Mouse (Mus musculus) heart, postnatal 10 days (tissue): Measurements from ENCODE around the gene Rrbp1. TPM values are rescaled to one million over a fixed set of nuclear protein-coding genes. Genes with fewer than 3 reads are reported as not detected.
A peak's percentile ranks its signal among the peaks of the same experiment; 100 is the strongest.

ENCODE experiments used
- DNase-seq, 2 experiments: peaks; one replicate each; pipeline ENCODE4 v3.0.0; 2021
- intact Hi-C: fragments of 180-260 bp; cut with DNase I; formaldehyde crosslinking; loops from one replicate; pipeline ENCODE4 v1.15.1; 2025
- total RNA-seq, 2 experiments: library from RNA; stranded (reverse); gene quantifications; 2 replicates each; pipeline ENCODE4 v1.2.3; 2021

Rrbp1 gene
- total RNA-seq, 2 experiments from 2014 or later, result 147 to 160 TPM

DNA sequence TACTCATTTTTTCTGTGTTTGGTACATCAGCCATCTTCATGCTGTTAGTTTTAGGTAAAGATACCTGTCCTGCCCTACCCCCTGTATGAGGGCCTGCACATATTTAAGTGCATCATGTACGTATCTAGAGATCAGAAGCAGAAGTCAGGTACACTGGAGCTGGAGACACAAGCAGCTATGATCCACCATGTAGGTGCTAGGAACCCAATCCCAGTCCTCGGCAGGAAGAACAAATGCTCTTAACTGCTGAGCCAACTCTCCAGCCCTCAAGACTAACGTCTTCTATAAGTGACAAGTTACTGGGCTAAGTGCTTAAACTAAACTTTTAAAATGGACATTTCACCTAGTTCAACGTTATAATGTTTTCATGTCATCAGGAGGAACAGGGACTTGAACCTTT, 3.9 kb downstream of the Rrbp1 start:
- intact Hi-C loops, result loop anchor here (5.0 kb wide), 2 partner anchors 190 to 280 kb away; no protein-coding TSS in a partner anchor
- no peak for DNase-seq

DNA sequence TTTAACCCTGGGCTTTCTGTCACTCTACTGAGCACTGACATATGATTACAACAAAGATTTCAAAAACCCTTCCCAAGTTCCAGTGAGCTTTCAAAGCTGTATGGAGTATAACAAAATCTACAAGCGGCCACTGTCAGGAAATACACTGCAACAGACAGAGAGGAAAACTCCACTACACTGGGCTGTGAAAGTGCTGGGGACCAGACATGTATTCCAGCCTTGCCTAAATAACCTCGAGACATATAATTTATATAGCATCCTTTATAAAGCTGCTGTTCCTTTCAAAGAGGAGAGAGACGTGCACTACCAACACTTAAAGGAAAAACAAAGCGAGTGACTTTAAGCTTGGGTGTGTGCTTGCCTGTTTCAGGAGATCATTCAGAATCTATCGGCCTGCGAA, 4.4 kb downstream of the Rrbp1 start:
- no peak for DNase-seq
- intact Hi-C loops, result loop anchor here (5.0 kb wide), 2 partner anchors 191 to 281 kb away; no protein-coding TSS in a partner anchor

DNA sequence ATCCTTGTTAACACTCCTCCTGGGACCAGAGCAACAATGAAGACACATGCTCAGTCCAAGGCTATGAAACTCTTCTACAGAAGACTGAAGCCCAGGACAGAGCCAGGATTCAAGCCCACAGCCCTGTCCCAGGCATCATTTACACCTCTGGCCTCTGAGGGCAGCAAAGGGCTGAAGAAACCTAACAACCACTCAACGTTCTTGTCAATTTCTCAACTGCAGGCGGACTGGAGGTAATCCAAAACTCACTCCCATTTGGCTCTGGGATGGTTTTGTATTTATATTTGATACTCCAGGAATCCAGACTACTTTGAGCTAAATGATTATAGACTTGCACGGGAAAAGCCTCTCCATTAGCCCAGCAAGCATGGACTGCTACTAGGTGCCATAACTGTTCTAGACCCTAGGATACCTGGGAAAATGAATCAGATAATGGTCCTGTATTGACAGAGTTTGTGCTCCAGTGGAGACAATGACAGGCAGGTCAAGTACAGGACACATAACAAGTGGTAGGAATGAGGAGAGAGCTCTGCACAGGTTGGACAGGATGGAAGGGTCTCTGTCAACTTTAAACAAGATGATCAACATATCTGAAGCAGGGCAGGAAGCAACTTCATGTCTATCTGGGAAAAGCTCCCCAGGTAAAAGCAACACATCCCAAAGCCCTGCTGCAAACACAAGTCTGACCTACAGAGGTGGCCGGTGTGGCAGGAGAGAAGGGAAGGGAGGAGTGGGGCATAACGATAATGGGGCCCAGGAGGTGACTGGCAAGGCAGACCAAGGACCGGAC, 5.7 kb downstream of the Rrbp1 start:
- intact Hi-C loops, result loop anchor here (5.0 kb wide), 2 partner anchors 192 to 282 kb away; no protein-coding TSS in a partner anchor
- DNase-seq, result peak; percentile 77 to 78

DNA sequence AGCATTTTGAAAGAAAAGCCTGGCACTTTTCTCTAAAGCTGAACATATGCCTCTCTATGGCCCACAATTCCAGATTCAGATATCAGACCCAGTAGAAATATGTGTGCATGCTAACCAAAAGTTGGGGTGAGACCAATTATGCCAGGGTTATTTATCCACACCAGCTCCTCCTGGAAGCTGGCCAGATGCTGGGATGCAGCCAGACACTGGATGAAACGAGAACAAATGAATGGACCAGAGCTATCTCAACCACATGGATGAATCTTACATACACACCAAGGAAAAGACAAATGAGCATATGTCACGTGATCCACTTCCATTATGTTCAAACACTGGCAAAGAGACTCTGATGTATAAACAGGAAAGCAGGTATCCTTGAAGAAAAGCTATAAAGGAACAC, 7.5 kb downstream of the Rrbp1 start:
- intact Hi-C loops, result no loop called here
- peak; percentile 40 for DNase-seq

DNA sequence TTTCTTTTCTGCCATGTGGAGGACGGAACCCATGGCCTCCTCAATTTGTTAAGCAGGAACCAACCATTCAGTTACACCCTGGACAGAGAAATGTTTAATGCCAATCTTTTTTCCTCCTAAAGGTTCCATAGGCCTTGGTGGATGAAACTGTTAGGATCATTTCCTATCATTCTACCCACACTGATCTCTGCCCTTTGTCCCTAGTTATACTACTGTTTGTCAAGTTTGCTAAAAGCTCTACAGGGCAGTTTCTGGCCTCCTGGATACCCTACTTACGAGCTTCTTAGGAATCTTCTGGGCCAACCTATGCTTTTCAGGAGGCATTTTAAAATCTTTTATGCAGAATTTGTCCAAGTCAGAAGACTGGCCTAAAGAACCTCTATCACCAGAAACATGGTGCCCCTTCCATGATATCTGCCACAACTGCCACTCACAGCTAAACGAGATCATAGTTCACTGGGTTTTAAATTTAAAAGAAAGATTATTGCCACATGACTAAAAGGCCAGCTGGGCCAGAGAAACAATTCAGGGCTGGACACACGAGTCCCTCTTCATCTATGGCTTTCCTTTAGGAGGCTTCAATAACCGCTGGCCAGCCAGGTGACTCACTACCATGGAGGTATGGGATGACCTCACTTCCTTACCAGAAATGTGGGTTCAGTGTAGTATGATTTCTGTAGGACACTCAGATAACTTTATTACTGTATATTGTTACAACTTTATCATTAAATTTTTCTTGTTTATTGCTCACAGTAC, 8.7 kb downstream of the Rrbp1 start:
- intact Hi-C loops, result no loop called here
- DNase-seq, result no peak

DNA sequence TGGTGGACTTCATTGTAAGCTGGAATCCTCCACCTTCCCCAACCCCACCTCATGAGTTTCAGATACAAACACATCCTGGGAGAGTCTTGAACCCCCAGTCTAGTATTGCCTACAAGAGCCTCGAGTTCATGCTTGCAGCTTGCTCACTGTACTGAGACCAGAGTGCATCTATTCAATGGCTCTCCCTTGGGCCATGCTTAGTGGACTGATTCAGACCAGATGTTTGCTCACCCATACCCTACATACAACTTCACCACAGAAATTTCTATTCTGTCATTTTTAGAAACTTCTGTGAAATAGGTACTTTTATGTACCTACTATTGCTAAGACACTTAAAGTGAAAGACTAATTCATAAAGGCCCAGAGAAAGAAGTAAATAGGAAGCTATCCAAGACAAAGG, 18.1 kb downstream of the Rrbp1 start:
- intact Hi-C loops, result no loop called here
- no peak for DNase-seq

DNA sequence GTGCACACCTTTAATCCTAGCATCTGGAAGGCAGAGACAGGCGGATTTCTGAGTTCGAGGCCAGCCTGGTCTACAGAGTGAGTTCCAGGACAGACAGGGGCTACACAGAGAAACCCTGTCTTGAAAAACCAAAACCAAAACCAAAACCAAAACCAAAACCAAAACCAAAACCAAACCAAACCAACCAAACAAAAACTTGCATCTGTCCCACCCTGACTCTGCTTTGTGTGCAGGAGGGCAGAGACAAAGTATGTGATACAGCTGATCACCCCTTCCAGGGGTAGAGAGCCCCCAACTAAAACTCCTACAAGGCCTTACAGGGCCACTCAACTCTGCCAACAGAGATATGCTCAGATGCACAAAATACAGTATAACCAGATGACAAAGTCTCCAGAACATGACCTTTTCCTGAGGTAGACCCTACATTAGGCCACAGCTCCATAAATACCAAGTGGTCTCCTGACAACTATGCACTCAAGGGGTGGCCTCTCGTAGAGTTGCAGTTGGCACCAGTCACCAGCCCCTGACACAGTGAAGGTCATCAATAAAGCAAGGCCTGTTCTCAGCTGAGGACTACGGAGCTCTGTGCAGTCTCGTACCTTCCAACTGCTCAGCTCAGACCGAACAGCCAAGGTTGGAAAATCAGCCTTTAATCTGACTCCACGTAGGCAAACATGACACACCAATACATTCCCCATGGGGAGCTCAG, 18.9 kb downstream of the Rrbp1 start:
- DNase-seq, result no peak
- intact Hi-C loops, result no loop called here

DNA sequence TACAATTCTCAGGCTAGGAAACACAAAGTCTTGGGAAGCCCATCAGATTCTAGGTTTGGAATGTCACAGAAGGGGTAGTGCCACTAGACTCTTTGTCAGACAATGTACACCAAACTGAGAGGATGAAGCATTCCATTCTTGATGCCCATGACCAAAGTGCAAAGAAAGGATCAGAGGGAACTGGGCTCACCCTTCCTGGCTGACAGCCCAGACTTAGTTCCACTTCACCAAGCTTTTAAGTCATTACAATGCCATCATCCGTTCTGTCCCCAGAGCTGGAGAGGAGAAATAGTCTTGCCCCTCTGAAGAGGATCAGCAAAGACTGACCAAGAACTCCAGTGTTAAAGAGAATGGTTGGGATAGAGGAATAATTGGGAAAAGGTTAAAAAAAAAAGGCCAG, 20.1 kb downstream of the Rrbp1 start:
- intact Hi-C loops, result no loop called here
- DNase-seq, result peak in 1 of 2 experiments; percentile 40

DNA sequence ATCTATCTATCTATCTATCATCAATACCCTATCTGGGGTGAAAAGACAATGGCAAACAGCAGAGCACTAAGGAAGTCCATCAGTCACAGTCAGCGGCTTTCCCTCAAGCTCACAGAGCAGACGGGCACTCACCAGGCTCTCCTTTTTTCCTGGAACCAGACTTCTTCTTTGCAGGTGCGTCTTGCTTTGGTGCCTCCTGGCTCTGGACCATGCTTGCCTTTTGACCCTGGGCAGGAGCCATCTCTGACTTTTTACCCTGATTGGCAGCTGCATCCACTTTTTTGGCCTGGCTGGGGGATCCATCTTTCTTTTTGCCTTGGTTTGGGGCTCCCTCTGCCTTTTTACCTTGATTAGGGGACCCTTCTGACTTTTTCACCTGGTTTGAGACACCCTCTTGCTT, 23.0 kb downstream of the Rrbp1 start:
- intact Hi-C loops, result loop anchor here (10.0 kb wide), 1 partner anchor 467 kb away; no protein-coding TSS in a partner anchor
- DNase-seq, result no peak

DNA sequence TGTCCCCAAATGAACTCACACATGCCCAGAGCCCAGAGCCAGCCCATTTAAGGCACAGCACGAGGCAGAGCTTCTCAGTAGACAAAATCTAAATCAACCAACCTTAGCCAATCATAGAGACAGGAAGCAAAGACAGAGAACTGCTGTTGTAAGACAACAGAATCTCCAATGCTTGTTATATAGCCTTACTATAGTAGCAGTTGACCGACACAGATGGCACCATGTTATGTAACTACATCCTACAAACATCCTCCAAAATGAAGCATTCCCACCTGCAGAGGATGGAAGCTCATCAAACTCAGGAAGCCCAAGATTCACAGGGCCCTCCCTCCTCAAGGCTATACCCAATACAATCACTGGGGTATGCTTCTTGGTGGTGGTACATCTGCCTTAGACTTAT, 23.6 kb downstream of the Rrbp1 start:
- intact Hi-C loops, result loop anchor here (10.0 kb wide), 1 partner anchor 467 kb away; no protein-coding TSS in a partner anchor
- peak in 1 of 2 experiments; percentile 32 for DNase-seq

DNA sequence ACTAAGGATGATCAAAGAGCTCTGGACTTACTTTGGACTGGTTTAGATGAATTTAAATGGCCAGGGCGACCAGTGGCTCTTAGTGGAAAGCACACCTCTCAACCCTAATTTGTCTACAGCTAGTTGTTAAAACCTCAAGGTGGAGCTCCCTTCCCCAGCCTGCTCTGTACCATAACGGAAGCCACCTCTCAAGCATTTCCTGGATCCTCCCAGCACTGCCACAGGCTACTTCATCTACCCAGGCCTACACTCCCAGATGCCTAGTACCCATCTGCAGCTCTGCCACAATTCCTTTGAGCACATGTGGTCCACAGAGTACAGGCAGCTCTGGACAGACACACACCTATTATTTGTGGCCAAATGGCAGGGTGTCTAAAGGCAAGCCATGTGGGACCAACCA, 27.6 kb downstream of the Rrbp1 start:
- intact Hi-C loops, result loop anchor here (5.0 to 10.0 kb wide), 2 partner anchors 234 to 471 kb away; no protein-coding TSS in a partner anchor
- DNase-seq, result no peak

DNA sequence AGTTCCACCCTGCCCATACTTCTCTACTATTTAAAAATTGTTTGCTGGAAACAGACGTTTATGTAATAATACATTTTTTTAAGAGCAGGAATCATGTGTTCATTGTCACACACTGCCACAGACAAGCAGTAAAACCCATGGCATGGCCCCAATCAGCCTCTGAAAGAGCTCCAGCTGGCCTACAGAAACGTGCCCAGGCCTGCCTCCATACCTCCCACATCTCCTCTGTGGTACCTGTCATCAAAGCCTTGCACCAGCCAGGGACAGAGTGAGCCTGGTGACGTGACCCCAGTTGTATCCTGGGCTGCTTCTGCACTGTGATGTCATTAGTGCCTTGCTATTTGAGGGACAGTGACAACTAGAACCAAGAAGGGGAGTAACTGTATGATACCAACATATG, 28.2 kb downstream of the Rrbp1 start:
- no peak for DNase-seq
- intact Hi-C loops, result loop anchor here (5.0 to 10.0 kb wide), 2 partner anchors 234 to 472 kb away; no protein-coding TSS in a partner anchor

DNA sequence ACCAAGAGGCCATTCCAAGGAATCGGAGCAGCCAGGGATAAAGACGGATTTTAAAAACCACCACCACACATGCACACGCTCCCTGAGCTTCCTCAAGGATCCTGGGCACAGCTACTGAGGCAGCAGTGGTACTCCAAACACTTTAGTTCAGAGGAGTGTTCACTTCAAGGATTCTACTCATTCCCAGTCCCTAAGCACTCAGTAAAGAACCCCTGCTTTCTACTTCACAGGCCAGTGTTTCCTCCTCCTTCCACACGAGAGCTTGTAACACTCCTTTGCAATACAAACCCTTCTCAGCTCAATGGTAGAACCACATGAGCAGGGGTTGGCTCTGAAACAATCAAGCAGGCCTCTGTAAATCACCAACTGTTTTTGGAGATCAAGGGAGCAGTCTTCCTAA, 28.9 kb downstream of the Rrbp1 start:
- intact Hi-C loops, result loop anchor here (5.0 to 10.0 kb wide), 2 partner anchors 235 to 473 kb away; no protein-coding TSS in a partner anchor
- DNase-seq, result no peak

DNA sequence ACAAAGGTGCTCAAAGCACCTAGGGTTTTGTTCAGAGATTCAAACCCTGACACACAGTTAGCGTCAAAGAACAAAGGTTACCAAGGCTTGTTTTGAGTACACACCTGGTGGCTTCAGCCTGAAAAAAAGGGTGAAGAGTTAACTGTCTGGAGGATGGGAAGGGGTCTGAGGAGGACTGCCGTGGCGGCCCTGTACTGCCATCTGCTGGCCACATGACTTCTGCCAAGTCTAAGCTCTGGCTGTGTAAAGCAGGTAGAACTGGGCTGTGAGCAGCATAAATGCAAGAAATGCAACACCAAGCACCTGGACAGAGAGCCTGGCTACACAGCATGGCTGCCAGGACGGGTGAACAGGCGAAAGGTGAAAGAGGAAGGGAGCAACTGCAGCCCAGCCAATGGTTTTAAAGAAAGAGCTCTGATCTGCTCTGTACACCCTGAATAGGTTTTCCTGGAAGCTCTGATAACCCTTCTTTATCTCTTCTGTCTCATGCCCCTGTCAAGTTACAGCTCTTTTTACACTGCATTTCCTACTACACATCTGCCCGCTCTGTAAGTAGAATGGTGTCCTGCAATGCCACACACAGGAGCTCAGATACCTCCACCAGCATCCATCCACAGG, 30.2 kb downstream of the Rrbp1 start:
- intact Hi-C loops, result loop anchor here (1.0 to 10.0 kb wide), 5 partner anchors 62 to 474 kb away; no protein-coding TSS in a partner anchor
- DNase-seq, result peak; percentile 72 to 81

DNA sequence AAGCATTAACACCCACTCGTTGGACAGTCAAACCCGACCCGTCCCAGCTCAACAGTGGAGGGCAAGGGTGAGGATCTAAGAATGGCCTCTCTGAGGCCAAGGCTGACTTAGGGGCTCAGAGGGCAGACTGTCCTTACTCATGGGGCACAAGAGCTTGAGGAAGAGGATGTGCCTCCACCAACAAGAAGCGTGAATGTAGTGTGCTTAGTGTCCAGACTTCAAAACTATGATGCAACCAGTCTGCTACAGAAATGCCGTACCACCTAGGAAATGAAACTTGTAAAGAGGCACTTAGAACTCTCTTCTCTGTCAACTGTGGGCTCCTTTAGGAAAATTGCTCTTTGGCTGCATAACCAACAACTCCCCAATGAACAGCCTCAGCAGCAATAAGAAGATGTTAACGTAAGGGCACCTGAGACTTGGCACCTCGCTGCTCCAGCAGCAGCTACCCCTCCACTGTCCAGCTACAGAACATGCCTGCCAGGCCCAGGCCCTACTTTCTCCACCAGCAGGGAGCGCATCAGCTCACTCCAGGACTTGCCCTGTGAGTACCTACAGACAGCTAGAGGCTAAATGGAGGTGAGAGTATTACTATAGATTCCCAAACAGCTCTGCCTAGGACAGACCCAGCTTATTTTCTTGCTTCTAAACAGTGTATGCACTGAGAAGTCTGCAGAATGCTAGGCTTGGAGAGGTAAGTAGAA, 32.5 kb downstream of the Rrbp1 start:
- DNase-seq, result no peak
- intact Hi-C loops, result no loop called here

DNA sequence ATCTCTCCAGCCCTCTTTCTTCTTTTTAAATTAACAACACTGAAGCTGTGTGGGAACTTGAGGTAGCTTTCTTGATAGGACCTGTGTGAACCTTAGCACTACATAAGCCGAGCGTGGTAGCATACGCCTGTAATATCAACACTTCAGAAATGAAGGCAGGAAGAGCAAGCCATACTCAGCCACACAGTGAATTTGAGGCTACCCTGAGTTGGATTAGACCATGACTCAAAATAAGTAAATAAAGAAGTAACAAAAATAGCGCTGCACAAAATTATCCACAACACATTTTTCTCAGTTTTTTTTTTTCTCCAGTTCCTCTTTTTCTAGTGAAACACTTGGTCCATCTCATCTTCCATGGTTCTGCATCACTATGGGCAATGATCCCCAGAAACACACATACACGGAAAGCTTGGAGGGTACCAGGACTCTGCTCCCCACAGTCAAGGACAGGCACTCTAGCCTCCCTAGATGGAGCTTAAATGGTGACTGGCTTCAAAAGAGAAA, 35.9 kb downstream of the Rrbp1 start:
- intact Hi-C loops, result no loop called here
- DNase-seq, result no peak

DNA sequence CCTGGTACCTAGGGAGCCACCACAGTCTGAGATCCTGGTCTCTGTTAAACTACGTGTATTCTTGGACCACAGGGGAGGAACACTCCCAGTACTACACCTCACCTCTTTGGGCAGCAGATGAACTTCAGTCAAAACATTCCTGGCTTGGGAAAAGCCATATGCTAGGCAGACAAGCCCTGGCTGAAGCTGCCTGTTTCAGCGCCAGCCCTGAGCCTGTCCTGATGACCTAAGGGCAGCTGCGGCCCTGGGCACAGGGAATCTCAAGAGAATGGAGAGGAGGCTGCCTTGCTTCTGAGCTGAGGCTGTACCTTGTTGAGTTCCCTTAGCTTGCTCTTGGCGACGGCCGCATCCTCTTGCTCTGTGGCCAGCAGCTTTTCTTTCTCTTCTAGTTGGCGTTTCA, 37.9 kb downstream of the Rrbp1 start:
- intact Hi-C loops, result no loop called here
- no peak for DNase-seq

DNA sequence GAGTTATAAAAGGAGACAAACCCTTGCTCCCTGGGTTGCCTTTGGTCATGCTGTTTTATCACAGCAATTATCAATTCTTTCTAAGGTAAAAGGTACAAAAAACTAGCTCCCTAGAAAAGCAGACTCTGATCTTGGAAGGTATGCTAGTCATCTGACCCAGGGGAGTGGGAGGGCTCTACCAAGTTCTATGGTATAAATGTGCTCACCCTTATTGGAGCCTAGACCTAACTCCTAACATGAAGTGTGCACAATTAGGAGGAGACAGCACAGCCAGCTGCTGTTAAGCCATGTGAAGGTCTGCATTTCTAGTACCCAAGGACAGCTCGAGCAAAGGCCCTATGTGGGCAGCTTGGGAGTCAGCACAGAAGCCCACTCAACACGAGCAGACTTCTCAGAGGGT, 39.2 kb downstream of the Rrbp1 start:
- intact Hi-C loops, result no loop called here

DNA sequence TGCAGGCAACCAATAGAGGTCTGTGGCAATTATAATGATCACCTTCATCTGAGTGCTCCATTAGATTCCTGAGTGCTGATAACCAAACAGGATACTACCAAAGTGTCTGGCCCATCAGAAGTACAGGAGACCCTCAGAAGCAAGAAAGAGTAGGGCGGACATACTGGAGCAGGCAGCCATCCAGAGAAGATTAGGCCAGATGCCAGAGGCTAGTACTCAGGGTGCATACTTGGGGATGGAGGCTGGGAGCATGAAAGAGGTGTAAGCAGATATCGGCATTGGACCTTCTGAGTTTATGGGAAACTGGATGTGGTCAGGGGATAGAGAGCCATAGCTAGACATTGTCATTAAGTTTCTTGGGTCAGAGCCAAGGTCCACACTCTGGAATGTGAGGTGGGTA, 40.2 kb downstream of the Rrbp1 start:
- DNase-seq, result no peak

More for the DNA sequence above, 39.2 kb downstream of the Rrbp1 start:
- no peak for DNase-seq

DNA sequence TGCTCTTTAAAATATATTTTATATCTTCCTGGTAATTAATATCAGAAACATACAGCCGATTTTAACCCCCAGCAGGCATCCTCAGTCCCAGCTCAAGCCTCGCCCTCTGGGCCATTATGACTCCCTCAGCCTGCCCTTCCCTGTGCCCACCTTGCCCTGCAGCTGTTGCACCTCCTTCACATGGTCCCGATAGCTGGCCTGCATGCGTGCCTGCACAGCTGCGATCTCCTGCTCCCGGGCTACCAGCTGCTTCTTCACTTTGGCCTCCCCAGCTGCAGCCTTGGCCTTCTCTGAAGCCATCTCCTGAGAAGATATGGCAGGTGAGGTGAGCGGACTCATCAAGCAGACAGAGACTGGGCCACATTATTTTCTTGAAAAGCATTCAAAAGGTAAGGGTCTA, 41.8 kb downstream of the Rrbp1 start:
- intact Hi-C loops, result no loop called here
- DNase-seq, result no peak

More for the DNA sequence above, 40.2 kb downstream of the Rrbp1 start:
- intact Hi-C loops, result no loop called here
